Mouse (Mus musculus) E14TG2a.4 (cell line): ENCODE data around the gene Cd163l1.

ENCODE experiments used
- CTCF ChIP-seq: conservative IDR thresholded peaks from 2 replicates; pipeline ENCODE4 v1.5.1; 2014; ENCODE audit warnings: low read length
- NANOG ChIP-seq: IDR thresholded peaks from 2 replicates; pipeline ENCODE4 v1.6.1; 2014; ENCODE audit warnings: borderline replicate concordance, low read length, mixed read lengths
- POU5F1 ChIP-seq: IDR thresholded peaks from 2 replicates; pipeline ENCODE4 v1.6.1; 2014; ENCODE audit warnings: low read length, borderline replicate concordance

DNA sequence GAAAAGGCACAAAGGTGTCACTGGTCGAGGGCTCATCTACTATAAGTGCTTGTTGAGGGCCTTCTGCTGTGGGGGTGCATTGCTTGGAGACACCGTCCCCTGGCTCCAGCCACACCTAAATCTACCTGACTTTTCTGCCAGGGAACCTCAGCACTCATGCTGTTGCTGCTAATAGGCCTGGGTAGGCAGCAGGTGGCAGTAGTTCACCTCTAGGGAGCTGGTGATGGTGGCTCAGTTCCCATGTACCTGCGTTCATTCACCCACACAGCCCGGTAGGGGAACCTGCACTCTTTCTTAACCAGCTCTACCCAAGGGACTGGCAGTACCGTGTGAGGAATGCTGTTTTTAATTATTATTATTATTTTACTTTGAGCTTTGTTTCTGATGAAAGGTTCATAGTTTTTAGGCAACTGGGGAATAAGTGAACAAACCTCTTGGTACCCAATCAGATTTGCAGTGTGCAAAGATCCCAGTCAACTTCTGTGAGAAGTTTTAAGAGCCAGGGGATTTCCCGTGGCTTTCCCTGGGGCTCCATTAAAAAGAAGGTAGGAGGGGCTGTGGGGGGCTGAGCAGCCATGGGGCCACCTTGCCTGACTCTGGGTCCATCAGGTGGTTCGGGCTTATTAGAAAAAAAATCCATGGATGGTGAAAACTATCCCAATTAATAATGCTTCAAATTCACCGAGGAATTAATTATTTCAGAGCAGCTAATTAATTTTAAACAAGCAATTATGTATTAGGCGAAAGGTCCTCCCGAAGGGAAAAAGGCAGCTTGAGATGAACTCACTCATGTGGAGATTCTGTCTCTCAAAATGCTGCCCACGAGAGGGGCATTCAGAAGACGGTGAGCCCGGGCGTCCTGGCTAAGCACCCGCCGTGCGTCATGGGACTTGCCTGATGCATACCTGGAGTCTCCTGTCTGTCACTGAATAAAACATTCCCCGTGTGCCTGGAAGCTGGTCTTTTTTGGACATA, 31.1 kb upstream of the Cd163l1 start:
- peak; percentile 35; the same call in 1 of the 2 replicates for TF ChIP-seq CTCF
- no peak for TF ChIP-seq POU5F1
- no peak for TF ChIP-seq NANOG
